Mouse (Mus musculus) ES-Bruce4 (cell line): ENCODE measurements at regions not wholly inside any gene's neighbourhood (a gene's known extent, or its start where the extent isn't known, plus 50 kb on each side); places are given as distances from the start of the nearest gene placed in this dataset.

Experiments used
- CTCF ChIP-seq: IDR thresholded peaks from one replicate; pipeline ENCODE4 v1.8.1; 2011; ENCODE audit warnings: low read depth, low read length
- EP300 ChIP-seq: IDR thresholded peaks from 2 replicates; pipeline ENCODE4 v1.6.1; 2011; ENCODE audit warnings: low read depth, low read length; ENCODE audit not compliant: insufficient read depth
- POLR2A ChIP-seq: IDR thresholded peaks from one replicate; pipeline ENCODE4 v1.8.1; 2011; ENCODE audit warnings: low read length; ENCODE audit not compliant: insufficient read depth

DNA sequence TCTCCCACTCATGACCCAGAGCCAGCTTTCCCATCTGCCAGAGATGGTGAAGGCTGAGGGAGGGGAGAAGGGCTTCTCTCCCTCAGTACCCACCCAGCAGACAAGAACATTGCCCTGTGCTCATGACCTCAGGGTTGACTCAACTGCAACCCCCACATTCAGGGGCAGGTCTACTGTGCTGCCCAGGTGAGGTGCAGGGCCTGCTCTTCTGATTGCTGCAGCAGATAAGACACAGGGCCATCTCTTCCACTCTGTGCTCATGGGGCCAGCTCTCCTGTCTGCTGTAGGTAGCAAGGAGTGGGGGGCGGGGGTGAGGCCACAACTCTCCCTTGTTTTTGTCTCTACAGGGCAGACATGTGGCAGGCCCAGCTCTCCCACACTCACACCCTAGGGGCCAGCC lies 84.1 kb upstream of the Xpo1 start:
- TF ChIP-seq CTCF (no peak), POLR2A (no peak), EP300 (no peak)
